ENCODE assay signal across 17 mouse cellular contexts in the genomic region with DNA sequence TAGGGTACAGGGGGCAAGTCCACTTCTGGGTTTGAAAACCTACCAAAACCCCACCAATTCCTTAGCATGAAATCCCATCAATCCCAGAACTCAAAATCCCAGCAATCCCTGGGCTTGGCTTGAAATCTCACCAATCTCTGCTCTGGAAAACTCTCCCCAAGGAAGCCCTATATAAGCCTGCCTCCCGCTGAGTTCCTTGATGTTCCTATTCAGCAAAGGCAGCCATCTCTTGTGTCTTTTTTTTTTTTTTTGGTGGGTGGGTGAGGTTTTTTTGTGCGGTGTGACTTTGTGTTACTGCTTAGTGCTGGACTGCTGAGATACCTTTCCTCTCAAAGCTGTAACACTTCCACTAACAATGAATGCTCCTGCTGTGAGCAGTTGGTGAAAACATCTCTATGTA.
"Had no signal": no experiment of that assay in that cellular context is flagged by ENCODE, and none has a peak within 500 bp of the region (broad histone marks: within the 10 kb centered on the region; RNA-seq: fewer than 3 reads in every experiment).

No protein-coding gene starts in this region.

- H3K27ac ChIP-seq: lung, embryonic 15.5 days; macrophage; midbrain, embryonic 12.5 days; neural tube, embryonic 12.5 days; stomach, embryonic 15.5 days; stomach, postnatal 0 days had no signal

- H3K4me1 ChIP-seq: lung, embryonic 15.5 days; megakaryocyte, embryonic 14.5 days; midbrain, embryonic 12.5 days; neural tube, embryonic 12.5 days; stomach, embryonic 15.5 days had no signal

- DNase-seq: liver, postnatal 0 days; lung, adult 2 months; lung, postnatal 14 days; lung, postnatal 36 days; midbrain, embryonic 14.5 days; right cerebral cortex, postnatal 14 days; thymus, adult 2 months; thymus, postnatal 25 days; thymus, postnatal 4 days had no signal

- ATAC-seq: liver, postnatal 0 days; lung, postnatal 0 days had no signal

- H3K4me3 ChIP-seq: lung, embryonic 15.5 days; megakaryocyte, embryonic 14.5 days; midbrain, embryonic 12.5 days; neural tube, embryonic 12.5 days; stomach, embryonic 15.5 days had no signal

- H3K36me3 ChIP-seq: lung, embryonic 15.5 days; midbrain, embryonic 12.5 days; neural tube, embryonic 12.5 days had no signal

- H3K4me2 ChIP-seq: lung, embryonic 15.5 days; midbrain, embryonic 12.5 days; neural tube, embryonic 12.5 days; stomach, embryonic 15.5 days had no signal

- H3K9ac ChIP-seq: liver, postnatal 0 days; lung, embryonic 15.5 days; midbrain, embryonic 12.5 days; neural tube, embryonic 12.5 days; stomach, embryonic 15.5 days had no signal

- H3K9me3 ChIP-seq: lung, embryonic 15.5 days; midbrain, embryonic 12.5 days; neural tube, embryonic 12.5 days; stomach, embryonic 15.5 days had no signal

- H3K27me3 ChIP-seq: lung, embryonic 15.5 days; megakaryocyte, embryonic 14.5 days; midbrain, embryonic 12.5 days; neural tube, embryonic 12.5 days; stomach, embryonic 15.5 days had no signal
